Mouse (Mus musculus) liver, embryonic 14.5 days (tissue): ENCODE results near the gene Fbxw21. TPM values are rescaled to one million over a fixed set of nuclear protein-coding genes. Genes with fewer than 3 reads are reported as not detected.

ENCODE experiments used
- ATAC-seq: fragments of 200-750 bp; cut with Nextera tagmentation; 2 replicates; pipeline ENCODE4 v1.8.0; 2017; ENCODE audit warnings: moderate number of reproducible peaks, mild to moderate bottlenecking, moderate library complexity; ENCODE audit not compliant: insufficient read depth
- DNase-seq, 3 experiments: peaks; one replicate each; pipeline ENCODE4 v3.0.0-alpha.2; 2012 to 2013; ENCODE audit warnings: low read depth in 3 of 3, low spot score in 3 of 3
- H3K27ac ChIP-seq: fragments of 300-500 bp; sonication (generic); 2 replicates; pipeline ENCODE4 v1.5.1; 2014; ENCODE audit warnings: moderate library complexity, mild to moderate bottlenecking, control low read depth, inconsistent platforms
- H3K27me3 ChIP-seq: fragments of 300-500 bp; sonication (generic); 2 replicates; pipeline ENCODE4 v1.6.1; 2014; ENCODE audit warnings: mild to moderate bottlenecking, low read length, moderate library complexity; ENCODE audit not compliant: control insufficient read depth, insufficient read depth
- H3K36me3 ChIP-seq: fragments of 300-500 bp; sonication (generic); replicated peaks from 2 replicates; pipeline ENCODE4 v1.6.1; 2014; ENCODE audit warnings: low read depth; ENCODE audit not compliant: control insufficient read depth, insufficient read depth
- H3K4me1 ChIP-seq, 2 experiments: fragments of 200-500 bp in 1 of 2; fragments of 300-500 bp in 1 of 2; sonication (generic) in 1 of 2; replicated peaks; 2 replicates each; pipeline ENCODE4 v1.6.1; 2012 to 2014; ENCODE audit warnings: antibody characterized with exemption in 1 of 2, inconsistent platforms in 1 of 2, low read length in 1 of 2; ENCODE audit not compliant: control insufficient read depth in 2 of 2, insufficient read depth in 2 of 2
- H3K4me2 ChIP-seq: fragments of 300-500 bp; sonication (generic); 2 replicates; pipeline ENCODE4 v1.6.1; 2014; ENCODE audit warnings: low read depth, mild to moderate bottlenecking, control low read depth, moderate library complexity
- H3K4me3 ChIP-seq, 2 experiments: fragments of 200-500 bp in 1 of 2; fragments of 300-500 bp in 1 of 2; sonication (generic) in 1 of 2; 2 replicates each; pipeline ENCODE4 v1.5.1; 2012 to 2014; ENCODE audit warnings: low read depth in 2 of 2, low read length in 2 of 2, mild to moderate bottlenecking in 2 of 2, control low read depth in 1 of 2, inconsistent platforms in 1 of 2, moderate library complexity in 1 of 2; ENCODE audit not compliant: insufficient read depth in 1 of 2
- H3K9ac ChIP-seq: fragments of 300-500 bp; sonication (generic); replicated peaks from 2 replicates; pipeline ENCODE4 v1.6.1; 2014; ENCODE audit warnings: mild to moderate bottlenecking, control low read depth, moderate library complexity
- H3K9me3 ChIP-seq: fragments of 300-500 bp; sonication (generic); 2 replicates; pipeline ENCODE4 v1.6.1; 2016; ENCODE audit warnings: low read length, mixed read lengths; ENCODE audit not compliant: control insufficient read depth
- CTCF ChIP-seq: IDR thresholded peaks from 2 replicates; pipeline ENCODE4 v1.5.1; 2016; ENCODE audit warnings: antibody characterized with exemption, low read depth, control low read depth
- EP300 ChIP-seq: IDR thresholded peaks from 2 replicates; pipeline ENCODE4 v1.6.1; 2016; ENCODE audit warnings: antibody characterized with exemption, low read depth
- WGBS: fragments of 180-500 bp; shearing (Covaris S2); extraction: QIAGEN DNeasy Blood & Tissue Kit; methylation state at CpG from one replicate; pipeline ENCODE4 v1.1.7; 2014; ENCODE audit not compliant: insufficient replicate concordance; 5-methylcytosine and 5-hydroxymethylcytosine counted together
- polyA plus RNA-seq, 2 experiments: library from polyadenylated mRNA; depleted of rRNA in 1 of 2; stranded (reverse) in 1 of 2; unstranded in 1 of 2; fragments of >200 nt; fragmentation: Nextera tagmentation in 1 of 2; extraction: Ambion mirVana in 1 of 2; gene quantifications; 2 replicates each; pipeline versions ENCODE4 v1.2.1 to v1.2.3; 2012 to 2014

Fbxw21 gene
- polyA plus RNA-seq, 2 experiments = not detected

GRCm38 (mm10) chr9:109110240-109110639 lies 51.6 kb downstream of the Fbxw21 start:
- no peak overlapping the region for H3K27ac ChIP-seq
- WGBS = 67% methylated on average over 11 of the region's 11 CpGs
- TF ChIP-seq EP300 (no peak), CTCF (no peak)
- no peaks in the 10 kb centered on the region for H3K4me1 ChIP-seq
- no peak for DNase-seq
- H3K4me2 ChIP-seq = no peak overlapping the region
- ATAC-seq = no peak
- H3K9ac ChIP-seq = no peak overlapping the region
- H3K4me3 ChIP-seq = no peak overlapping the region
- no peaks in the 10 kb centered on the region for H3K9me3 ChIP-seq
- H3K27me3 ChIP-seq = no peaks in the 10 kb centered on the region
- no peaks in the 10 kb centered on the region; the same call in 1 of the 2 replicates for H3K36me3 ChIP-seq

- ATAC-seq (no peak), DNase-seq (no peak)
- Histone ChIP-seq H3K4me1 (no peaks in the 10 kb centered on the region), H3K36me3 (no peaks in the 10 kb centered on the region), H3K9ac (no peak overlapping the region), H3K27me3 (no peaks in the 10 kb centered on the region), H3K9me3 (no peaks in the 10 kb centered on the region), H3K4me2 (no peak overlapping the region), H3K27ac (no peak overlapping the region), H3K4me3 (no peak overlapping the region)
- WGBS = 55% methylated on average over 6 of the region's 6 CpGs
- no peak for TF ChIP-seq CTCF
- no peak for TF ChIP-seq EP300
Measured at GRCm38 (mm10) chr9:109107341-109107740, 54.5 kb downstream of the Fbxw21 start.

GRCm38 (mm10) chr9:109105648-109106047 lies 56.2 kb downstream of the Fbxw21 start:
- WGBS = 71% methylated on average over 12 of the region's 12 CpGs
- no peaks in the 10 kb centered on the region for H3K9me3 ChIP-seq
- H3K4me1 ChIP-seq = no peaks in the 10 kb centered on the region
- no peaks in the 10 kb centered on the region for H3K36me3 ChIP-seq
- no peak for DNase-seq
- H3K9ac ChIP-seq = no peak overlapping the region
- H3K4me3 ChIP-seq = no peak overlapping the region
- no peak for ATAC-seq
- no peaks in the 10 kb centered on the region for H3K27me3 ChIP-seq
- no peak overlapping the region for H3K4me2 ChIP-seq
- no peak for TF ChIP-seq CTCF
- TF ChIP-seq EP300 = no peak
- H3K27ac ChIP-seq = no peak overlapping the region

GRCm38 (mm10) chr9:109105011-109105410 lies 56.8 kb downstream of the Fbxw21 start:
- Histone ChIP-seq H3K4me3 (no peak overlapping the region), H3K4me1 (no peaks in the 10 kb centered on the region), H3K9me3 (no peaks in the 10 kb centered on the region), H3K27me3 (no peaks in the 10 kb centered on the region), H3K9ac (no peak overlapping the region), H3K27ac (no peak overlapping the region), H3K36me3 (no peaks in the 10 kb centered on the region), H3K4me2 (no peak overlapping the region)
- TF ChIP-seq EP300 (no peak), CTCF (no peak)
- WGBS = 73% methylated on average over 12 of the region's 12 CpGs
- DNase-seq (no peak), ATAC-seq (no peak; the same call in 1 of the 2 replicates)

- no peaks in the 10 kb centered on the region for H3K27me3 ChIP-seq
- TF ChIP-seq CTCF (no peak), EP300 (no peak)
- no peaks in the 10 kb centered on the region for H3K36me3 ChIP-seq
- no peak overlapping the region for H3K27ac ChIP-seq
- no peak overlapping the region for H3K9ac ChIP-seq
- H3K4me2 ChIP-seq = no peak overlapping the region
- no peaks in the 10 kb centered on the region for H3K9me3 ChIP-seq
- 73% methylated on average over 9 of the region's 9 CpGs for WGBS
- ATAC-seq = no peak
- no peak overlapping the region for H3K4me3 ChIP-seq
- DNase-seq = no peak
- H3K4me1 ChIP-seq = no peaks in the 10 kb centered on the region
Measured at GRCm38 (mm10) chr9:109104083-109104482, 57.8 kb downstream of the Fbxw21 start.
